Mouse (Mus musculus): ENCODE measurements around the gene Gm49369.

DNA sequence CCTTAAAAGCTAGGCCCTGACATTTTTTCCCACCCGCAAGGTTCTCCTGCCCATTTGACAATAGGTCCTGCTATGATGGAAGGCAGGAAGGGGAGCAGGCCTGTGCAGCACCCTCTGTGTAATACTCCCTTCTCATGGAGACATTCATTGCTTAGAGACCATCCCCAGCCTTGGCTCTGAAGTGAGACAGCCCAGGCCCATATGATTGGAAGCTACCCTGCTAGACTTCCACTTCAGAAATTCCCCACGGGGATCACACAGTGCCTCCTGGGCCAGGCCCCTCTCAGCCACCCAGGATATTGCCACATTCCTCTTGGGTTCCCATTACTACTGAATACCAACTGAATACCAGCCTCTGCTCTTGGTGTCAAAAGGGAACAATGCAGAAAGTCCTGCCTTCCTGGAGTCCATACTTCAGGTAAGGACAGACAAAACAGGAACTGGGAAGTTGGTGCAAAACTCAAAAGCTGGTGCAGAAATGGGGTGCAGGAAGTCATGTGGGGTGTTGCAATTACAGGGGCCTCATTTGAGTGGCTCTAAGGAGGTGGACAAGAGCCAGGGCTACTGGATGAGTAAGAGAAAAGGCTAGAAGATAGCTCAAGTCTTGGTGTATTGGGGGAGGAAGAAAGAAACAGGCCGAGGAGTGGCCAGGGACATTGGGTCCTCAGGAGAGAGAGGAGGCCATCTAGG, 7.6 kb upstream of the Gm49369 start:
- TF ChIP-seq CTCF (IDR thresholded peaks at IDR 0.05; ENCODE audit: low read depth, low read length) (no peak), POLR2A (IDR thresholded peaks at IDR 0.05; ENCODE audit: extremely low read depth, insufficient read depth, low read length) (no peak)
